Mouse (Mus musculus): ENCODE measurements around the gene Arap1.

The Arap1 gene

GRCm38 (mm10) chr7:101327263-101327662, 20.6 kb upstream of the Arap1 start:
- DNase-seq (ENCODE audit: low spot score), result no peak

GRCm38 (mm10) chr7:101327786-101328185, 20.1 kb upstream of the Arap1 start:
- DNase-seq (ENCODE audit: low spot score), result no peak

- no peak for DNase-seq (ENCODE audit: low spot score)
These were observed 19.2 kb upstream of the Arap1 start for GRCm38 (mm10) chr7:101328621-101329158.

GRCm38 (mm10) chr7:101329606-101330005, 18.3 kb upstream of the Arap1 start:
- DNase-seq (ENCODE audit: low spot score), result no peak

- no peak for DNase-seq (ENCODE audit: low spot score)
These were observed 17.6 kb upstream of the Arap1 start for GRCm38 (mm10) chr7:101330074-101330840.

- DNase-seq (ENCODE audit: low spot score), result no peak
These were observed 17.1 kb upstream of the Arap1 start for GRCm38 (mm10) chr7:101330841-101331173.

- DNase-seq (ENCODE audit: low spot score), result no peak
These were observed 15.6 kb upstream of the Arap1 start for GRCm38 (mm10) chr7:101332045-101332831.

- DNase-seq (ENCODE audit: low spot score), result no peak
These were observed 12.6 kb upstream of the Arap1 start for GRCm38 (mm10) chr7:101335228-101335627.

- DNase-seq (ENCODE audit: low spot score), result no peak
These were observed 11.2 kb upstream of the Arap1 start for GRCm38 (mm10) chr7:101336686-101337085.

GRCm38 (mm10) chr7:101337401-101337800, 10.5 kb upstream of the Arap1 start:
- no peak for DNase-seq (ENCODE audit: low spot score)

- no peak for DNase-seq (ENCODE audit: low spot score)
These were observed 6.5 kb upstream of the Arap1 start for GRCm38 (mm10) chr7:101341405-101341804.

GRCm38 (mm10) chr7:101343135-101343534, 4.7 kb upstream of the Arap1 start:
- no peak for DNase-seq (ENCODE audit: low spot score)

- DNase-seq (ENCODE audit: low spot score), result no peak
These were observed 3.0 kb upstream of the Arap1 start for GRCm38 (mm10) chr7:101344892-101345291.

- peak; percentile 15 for DNase-seq (ENCODE audit: low spot score)
These were observed 876 bp upstream of the Arap1 start for GRCm38 (mm10) chr7:101346991-101347390.

- DNase-seq (ENCODE audit: low spot score), result no peak
These were observed 445 bp downstream of the Arap1 start for GRCm38 (mm10) chr7:101348312-101348711.

GRCm38 (mm10) chr7:101349861-101350260, 2.0 kb downstream of the Arap1 start:
- DNase-seq (ENCODE audit: low spot score), result peak; percentile 15

GRCm38 (mm10) chr7:101352404-101352803, 4.5 kb downstream of the Arap1 start:
- DNase-seq (ENCODE audit: low spot score), result no peak

- peak; percentile 61 for DNase-seq (ENCODE audit: low spot score)
These were observed 6.6 kb downstream of the Arap1 start for GRCm38 (mm10) chr7:101354423-101354822.

GRCm38 (mm10) chr7:101355551-101356100, 7.8 kb downstream of the Arap1 start:
- DNase-seq (ENCODE audit: low spot score), result no peak

GRCm38 (mm10) chr7:101356868-101357267, 9.0 kb downstream of the Arap1 start:
- no peak for DNase-seq (ENCODE audit: low spot score)

GRCm38 (mm10) chr7:101360406-101360805, 12.5 kb downstream of the Arap1 start:
- DNase-seq (ENCODE audit: low spot score), result no peak

GRCm38 (mm10) chr7:101361021-101361420, 13.2 kb downstream of the Arap1 start:
- no peak for DNase-seq (ENCODE audit: low spot score)

GRCm38 (mm10) chr7:101361767-101362166, 13.9 kb downstream of the Arap1 start:
- no peak for DNase-seq (ENCODE audit: low spot score)

All from adipocyte (in vitro differentiated cells).